Mouse (Mus musculus) stomach, embryonic 16.5 days (tissue): Measurements from ENCODE around the gene 5730522E02Rik. TPM values are rescaled to one million over a fixed set of nuclear protein-coding genes. Genes with fewer than 3 reads are reported as not detected.
A peak's percentile ranks its signal among the peaks of the same experiment; 100 is the strongest.

Source experiments
- ATAC-seq: fragments of 200-750 bp; cut with Nextera tagmentation; 2 replicates; pipeline ENCODE4 v1.8.0; 2017; ENCODE audit warnings: moderate number of reproducible peaks, moderate TSS enrichment; ENCODE audit not compliant: insufficient read depth, low FRiP score
- H3K27ac ChIP-seq: fragments of 300-500 bp; sonication (generic); 2 replicates; pipeline ENCODE4 v1.5.1; 2014; ENCODE audit warnings: low read length
- H3K27me3 ChIP-seq: fragments of 300-500 bp; sonication (generic); 2 replicates; pipeline ENCODE4 v1.6.1; 2014; ENCODE audit warnings: low read length, control low read depth, mixed read lengths; ENCODE audit not compliant: control insufficient read depth, insufficient read depth
- H3K36me3 ChIP-seq: fragments of 300-500 bp; sonication (generic); 2 replicates; pipeline ENCODE4 v1.6.1; 2014; ENCODE audit warnings: low read length; ENCODE audit not compliant: control insufficient read depth, insufficient read depth
- H3K4me1 ChIP-seq: fragments of 300-500 bp; sonication (generic); 2 replicates; pipeline ENCODE4 v1.6.1; 2014; ENCODE audit warnings: low read length, control low read depth, mixed read lengths; ENCODE audit not compliant: control insufficient read depth, insufficient read depth
- H3K4me2 ChIP-seq: fragments of 300-500 bp; sonication (generic); 2 replicates; pipeline ENCODE4 v1.6.1; 2014; ENCODE audit warnings: low read depth, low read length, mixed read lengths
- H3K4me3 ChIP-seq: fragments of 300-500 bp; sonication (generic); replicated peaks from 2 replicates; pipeline ENCODE4 v1.5.1; 2014; ENCODE audit warnings: mild to moderate bottlenecking, low read length
- H3K9ac ChIP-seq: fragments of 300-500 bp; sonication (generic); 2 replicates; pipeline ENCODE4 v1.6.1; 2014; ENCODE audit warnings: low read length
- H3K9me3 ChIP-seq: fragments of 300-500 bp; sonication (generic); replicated peaks from 2 replicates; pipeline ENCODE4 v1.6.1; 2016; ENCODE audit warnings: low read length, control low read depth; ENCODE audit not compliant: control insufficient read depth
- WGBS: fragments of 180-500 bp; shearing (Covaris S2); extraction: QIAGEN DNeasy Blood & Tissue Kit; methylation state at CpG from one replicate; pipeline ENCODE4 v1.1.7; 2014; 5-methylcytosine and 5-hydroxymethylcytosine counted together
- polyA plus RNA-seq: library from polyadenylated mRNA; unstranded; fragments of >200 nt; fragmentation: Nextera tagmentation; extraction: Ambion mirVana; gene quantifications from 2 replicates; pipeline ENCODE4 v1.2.1, GENCODE M21; 2015

5730522E02Rik gene
- polyA plus RNA-seq, 1 experiment from 2014 or later: 1.9 TPM

DNA sequence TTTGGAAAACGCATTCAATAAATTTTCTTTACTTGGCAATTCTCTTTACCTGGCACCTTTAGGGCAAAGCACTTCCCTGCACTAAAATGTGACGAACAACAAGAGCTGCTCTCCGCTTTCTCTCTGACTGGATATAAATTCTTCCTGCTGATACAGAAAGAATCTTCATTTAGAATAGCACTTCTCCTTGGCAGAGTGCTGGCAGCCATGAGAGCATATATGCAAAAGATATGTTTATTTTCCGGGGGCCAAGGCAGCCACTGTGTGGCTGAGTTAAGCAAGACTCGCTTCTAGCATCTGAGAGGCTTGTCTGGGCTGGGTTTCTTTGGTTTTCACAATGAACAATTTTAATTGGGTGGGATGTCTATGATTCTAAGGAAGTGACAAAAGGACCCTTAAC lies 564.3 kb downstream of the 5730522E02Rik start:
- no peak overlapping the region for H3K4me2 ChIP-seq
- H3K9me3 ChIP-seq: no peaks in the 10 kb centered on the region
- WGBS: 69% methylated on average over 5 of the region's 5 CpGs
- H3K36me3 ChIP-seq: no peaks in the 10 kb centered on the region
- no peaks in the 10 kb centered on the region for H3K27me3 ChIP-seq
- no peak overlapping the region for H3K4me3 ChIP-seq
- H3K9ac ChIP-seq: no peak overlapping the region
- no peak overlapping the region for H3K27ac ChIP-seq
- no peak for ATAC-seq
- H3K4me1 ChIP-seq: 0 out of 2 replicates have a peak, but pooled peaks cover 3% of the 10 kb centered on the region

- Histone ChIP-seq H3K9me3 (no peaks in the 10 kb centered on the region), H3K4me1 (0 out of 2 replicates have a peak, but pooled peaks cover 3% of the 10 kb centered on the region), H3K4me3 (no peak overlapping the region), H3K4me2 (no peak overlapping the region), H3K36me3 (no peaks in the 10 kb centered on the region), H3K27ac (no peak overlapping the region), H3K27me3 (no peaks in the 10 kb centered on the region), H3K9ac (no peak overlapping the region)
- 64% methylated on average over 22 of the region's 22 CpGs for WGBS
- ATAC-seq: no peak
Measured at GRCm38 (mm10) chr11:25644767-25645622, 565.6 kb downstream of the 5730522E02Rik start.

GRCm38 (mm10) chr11:25606886-25607285 lies 603.7 kb downstream of the 5730522E02Rik start:
- no peak overlapping the region for H3K4me3 ChIP-seq
- no peak overlapping the region for H3K4me2 ChIP-seq
- no peak overlapping the region for H3K27ac ChIP-seq
- H3K36me3 ChIP-seq: no peaks in the 10 kb centered on the region
- WGBS: 77% methylated on average over 2 of the region's 2 CpGs
- H3K9ac ChIP-seq: no peak overlapping the region
- H3K27me3 ChIP-seq: no peaks in the 10 kb centered on the region
- H3K4me1 ChIP-seq: no peaks in the 10 kb centered on the region
- no peak for ATAC-seq
- H3K9me3 ChIP-seq: no peaks in the 10 kb centered on the region

DNA sequence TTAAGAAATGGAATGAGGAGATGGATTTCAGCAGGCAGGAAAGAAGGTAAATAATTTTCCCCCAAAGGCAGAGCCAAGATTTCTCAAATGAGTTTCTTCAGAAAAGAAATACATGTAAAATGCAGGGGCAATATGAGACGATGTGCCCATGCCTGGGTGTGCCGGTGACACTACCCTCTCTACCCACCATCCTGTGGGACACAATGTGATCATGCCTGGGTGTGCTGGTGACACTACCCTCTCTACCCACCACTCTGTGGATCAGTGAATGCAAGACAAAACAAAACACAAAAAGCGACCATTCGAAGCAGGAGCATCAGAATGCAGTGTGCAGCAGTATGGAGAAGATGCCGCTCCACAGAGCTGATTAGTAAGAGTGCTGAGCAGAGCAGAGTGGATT lies 610.5 kb downstream of the 5730522E02Rik start:
- no peak for ATAC-seq
- 89% methylated on average over 5 of the region's 5 CpGs for WGBS
- no peaks in the 10 kb centered on the region for H3K9me3 ChIP-seq

DNA sequence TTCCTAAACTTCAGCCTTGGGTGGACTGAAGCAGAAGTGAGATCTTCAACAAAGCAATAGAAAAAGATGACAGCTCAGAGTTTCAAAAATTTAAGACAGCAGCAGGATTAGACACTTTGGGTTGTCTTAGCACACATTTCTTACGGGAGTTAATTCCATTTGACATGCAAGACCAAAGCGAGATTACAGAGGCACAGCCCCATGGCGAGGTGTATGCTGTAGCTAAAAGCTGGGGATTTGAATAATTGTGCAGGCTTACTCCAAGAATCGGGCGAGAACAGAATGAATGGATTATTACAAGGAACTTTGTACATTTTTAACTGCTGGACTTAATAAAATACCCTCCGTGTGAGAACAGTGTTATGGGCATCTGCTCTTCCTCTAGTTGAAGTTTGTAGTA lies 615.3 kb downstream of the 5730522E02Rik start:
- H3K27ac ChIP-seq: no peak overlapping the region
- H3K27me3 ChIP-seq: no peaks in the 10 kb centered on the region; the same call in 1 of the 2 replicates
- no peaks in the 10 kb centered on the region for H3K36me3 ChIP-seq
- H3K4me1 ChIP-seq: no peaks in the 10 kb centered on the region
- H3K4me3 ChIP-seq: no peak overlapping the region
- no peaks in the 10 kb centered on the region for H3K9me3 ChIP-seq
- no peak overlapping the region for H3K4me2 ChIP-seq
- ATAC-seq: 0 out of 2 replicates have a peak, but pooled peaks have one; percentile 25
- 39% methylated on average over 6 of the region's 6 CpGs for WGBS
- no peak overlapping the region for H3K9ac ChIP-seq

More for the DNA sequence above, 610.5 kb downstream of the 5730522E02Rik start:
- H3K9ac ChIP-seq: no peak overlapping the region
- no peaks in the 10 kb centered on the region for H3K4me1 ChIP-seq
- H3K27ac ChIP-seq: no peak overlapping the region
- no peaks in the 10 kb centered on the region for H3K36me3 ChIP-seq
- no peak overlapping the region for H3K4me2 ChIP-seq
- H3K27me3 ChIP-seq: no peaks in the 10 kb centered on the region
- H3K4me3 ChIP-seq: no peak overlapping the region

- Histone ChIP-seq H3K4me2 (no peak overlapping the region), H3K4me1 (no peaks in the 10 kb centered on the region), H3K9ac (no peak overlapping the region), H3K9me3 (no peaks in the 10 kb centered on the region), H3K4me3 (no peak overlapping the region), H3K27ac (no peak overlapping the region), H3K36me3 (no peaks in the 10 kb centered on the region), H3K27me3 (no peaks in the 10 kb centered on the region; the same call in 1 of the 2 replicates)
- WGBS: 74% methylated on average over 3 of the region's 3 CpGs
- no peak for ATAC-seq
Measured at GRCm38 (mm10) chr11:25594780-25595179, 615.8 kb downstream of the 5730522E02Rik start.

- no peak overlapping the region for H3K4me2 ChIP-seq
- H3K27me3 ChIP-seq: no peaks in the 10 kb centered on the region; the same call in 1 of the 2 replicates
- no peaks in the 10 kb centered on the region for H3K9me3 ChIP-seq
- no peak for ATAC-seq
- H3K4me1 ChIP-seq: no peaks in the 10 kb centered on the region
- no peak overlapping the region for H3K4me3 ChIP-seq
- H3K27ac ChIP-seq: no peak overlapping the region
- WGBS: 40% methylated on average over 3 of the region's 3 CpGs
- H3K36me3 ChIP-seq: no peaks in the 10 kb centered on the region
- H3K9ac ChIP-seq: no peak overlapping the region
Measured at GRCm38 (mm10) chr11:25592268-25592667, 618.3 kb downstream of the 5730522E02Rik start.

- Histone ChIP-seq H3K27ac (no peak overlapping the region), H3K4me3 (no peak overlapping the region), H3K4me2 (no peak overlapping the region), H3K4me1 (no peaks in the 10 kb centered on the region), H3K9me3 (no peaks in the 10 kb centered on the region), H3K27me3 (no peaks in the 10 kb centered on the region; the same call in 1 of the 2 replicates), H3K36me3 (no peaks in the 10 kb centered on the region), H3K9ac (no peak overlapping the region)
- ATAC-seq: no peak
- WGBS: 63% methylated on average over 4 of the region's 4 CpGs
Measured at GRCm38 (mm10) chr11:25590215-25590614, 620.3 kb downstream of the 5730522E02Rik start.

DNA sequence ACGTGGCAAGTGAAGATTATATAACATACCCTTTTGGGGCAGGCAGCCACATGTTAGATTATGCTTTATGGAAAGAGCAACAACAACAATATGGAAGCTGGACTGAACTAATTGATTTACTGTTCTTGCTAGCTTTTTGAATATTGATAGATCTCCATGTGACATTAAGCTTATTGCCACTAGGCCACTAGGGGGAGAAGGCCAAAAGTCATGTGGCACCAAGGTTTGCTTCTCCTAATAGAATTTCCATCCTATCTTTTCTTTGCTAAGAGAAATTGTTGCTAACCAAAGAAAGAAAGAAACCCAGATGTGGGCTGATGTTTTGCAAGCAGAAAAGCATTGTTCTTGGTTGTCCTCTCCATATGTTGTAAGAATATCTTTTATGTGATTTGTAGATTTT lies 621.1 kb downstream of the 5730522E02Rik start:
- Histone ChIP-seq H3K4me2 (no peak overlapping the region), H3K9me3 (no peaks in the 10 kb centered on the region), H3K9ac (no peak overlapping the region), H3K27ac (no peak overlapping the region), H3K27me3 (no peaks in the 10 kb centered on the region; the same call in 1 of the 2 replicates), H3K36me3 (no peaks in the 10 kb centered on the region), H3K4me1 (no peaks in the 10 kb centered on the region), H3K4me3 (no peak overlapping the region)
- no peak for ATAC-seq
- 71% methylated on average over 1 of the region's 1 CpGs for WGBS
